Mouse (Mus musculus) liver, embryonic 15.5 days (tissue): Measurements from ENCODE around the gene Vamp5. TPM values are rescaled to one million over a fixed set of nuclear protein-coding genes. Genes with fewer than 3 reads are reported as not detected.

ENCODE experiments used
- ATAC-seq: fragments of 200-750 bp; cut with Nextera tagmentation; 2 replicates; pipeline ENCODE4 v1.8.0; 2017; ENCODE audit warnings: moderate number of reproducible peaks, mild to moderate bottlenecking, moderate library complexity; ENCODE audit not compliant: insufficient read depth
- H3K27ac ChIP-seq: fragments of 300-500 bp; sonication (generic); replicated peaks from 2 replicates; pipeline ENCODE4 v1.5.1; 2015; ENCODE audit warnings: mild to moderate bottlenecking, inconsistent platforms
- H3K27me3 ChIP-seq: fragments of 300-500 bp; sonication (generic); 2 replicates; pipeline ENCODE4 v1.6.1; 2015; ENCODE audit warnings: mild to moderate bottlenecking, inconsistent platforms
- H3K36me3 ChIP-seq: fragments of 300-500 bp; sonication (generic); replicated peaks from 2 replicates; pipeline ENCODE4 v1.6.1; 2015; ENCODE audit warnings: moderate library complexity, mild to moderate bottlenecking, inconsistent platforms
- H3K4me1 ChIP-seq: fragments of 300-500 bp; sonication (generic); replicated peaks from 2 replicates; pipeline ENCODE4 v1.6.1; 2015; ENCODE audit warnings: inconsistent platforms
- H3K4me2 ChIP-seq: fragments of 300-500 bp; sonication (generic); 2 replicates; pipeline ENCODE4 v1.6.1; 2015; ENCODE audit warnings: moderate library complexity, mild to moderate bottlenecking, inconsistent platforms
- H3K4me3 ChIP-seq: fragments of 300-500 bp; sonication (generic); replicated peaks from 2 replicates; pipeline ENCODE4 v1.5.1; 2015; ENCODE audit warnings: mild to moderate bottlenecking, inconsistent platforms
- H3K9ac ChIP-seq: fragments of 300-500 bp; sonication (generic); 2 replicates; pipeline ENCODE4 v1.6.1; 2015; ENCODE audit warnings: moderate library complexity, mild to moderate bottlenecking, inconsistent platforms
- H3K9me3 ChIP-seq: fragments of 300-500 bp; sonication (generic); replicated peaks from 2 replicates; pipeline ENCODE4 v1.6.1; 2016; ENCODE audit warnings: inconsistent platforms
- WGBS: fragments of 180-500 bp; shearing (Covaris S2); methylation state at CpG from one replicate; pipeline ENCODE4 v1.1.7; 2015; ENCODE audit warnings: mixed read lengths; ENCODE audit not compliant: insufficient replicate concordance; 5-methylcytosine and 5-hydroxymethylcytosine counted together
- polyA plus RNA-seq: library from polyadenylated mRNA; unstranded; fragments of >200 nt; fragmentation: Nextera tagmentation; extraction: Ambion mirVana; gene quantifications from 2 replicates; pipeline ENCODE4 v1.2.1, GENCODE M21; 2015

Gene Vamp5
- polyA plus RNA-seq, 1 experiment from 2014 or later: 67.1 TPM

GRCm38 (mm10) chr6:72340481-72340880, 39.8 kb downstream of the Vamp5 start:
- Histone ChIP-seq H3K4me2 (no peak overlapping the region), H3K36me3 (peaks cover 70% of the 10 kb centered on the region), H3K4me1 (peaks cover 41% of the 10 kb centered on the region), H3K9ac (no peak overlapping the region), H3K9me3 (no peaks in the 10 kb centered on the region), H3K27ac (no peak overlapping the region), H3K27me3 (no peaks in the 10 kb centered on the region), H3K4me3 (no peak overlapping the region)
- no peak for ATAC-seq
- WGBS: 65% methylated on average over 2 of the region's 2 CpGs

GRCm38 (mm10) chr6:72333111-72333510, 47.2 kb downstream of the Vamp5 start:
- ATAC-seq: no peak
- peaks cover 4% of the 10 kb centered on the region; the same call in 1 of the 2 replicates for H3K4me1 ChIP-seq
- H3K9ac ChIP-seq: no peak overlapping the region
- no peak overlapping the region for H3K4me3 ChIP-seq
- no peaks in the 10 kb centered on the region for H3K9me3 ChIP-seq
- no peaks in the 10 kb centered on the region for H3K27me3 ChIP-seq
- H3K4me2 ChIP-seq: no peak overlapping the region
- peaks cover 100% of the 10 kb centered on the region for H3K36me3 ChIP-seq
- 69% methylated on average over 5 of the region's 5 CpGs for WGBS
- H3K27ac ChIP-seq: no peak overlapping the region

- Histone ChIP-seq H3K4me3 (no peak overlapping the region), H3K27ac (no peak overlapping the region), H3K9ac (no peak overlapping the region), H3K4me2 (no peak overlapping the region), H3K9me3 (no peaks in the 10 kb centered on the region), H3K4me1 (peaks cover 4% of the 10 kb centered on the region), H3K27me3 (no peaks in the 10 kb centered on the region), H3K36me3 (peaks cover 100% of the 10 kb centered on the region)
- ATAC-seq: no peak
- WGBS: 77% methylated on average over 4 of the region's 4 CpGs
Observed at GRCm38 (mm10) chr6:72330133-72330532, 50.1 kb downstream of the Vamp5 start.

- no peak overlapping the region for H3K9ac ChIP-seq
- no peaks in the 10 kb centered on the region for H3K9me3 ChIP-seq
- no peak overlapping the region for H3K4me3 ChIP-seq
- peaks cover 100% of the 10 kb centered on the region for H3K36me3 ChIP-seq
- no peak overlapping the region for H3K27ac ChIP-seq
- peaks cover 12% of the 10 kb centered on the region for H3K4me1 ChIP-seq
- no peak for ATAC-seq
- WGBS: 85% methylated on average over 5 of the region's 5 CpGs
- no peak overlapping the region for H3K4me2 ChIP-seq
- H3K27me3 ChIP-seq: no peaks in the 10 kb centered on the region
Observed at GRCm38 (mm10) chr6:72329019-72329418, 51.2 kb downstream of the Vamp5 start.

GRCm38 (mm10) chr6:72326274-72326673, 54.0 kb downstream of the Vamp5 start:
- H3K4me1 ChIP-seq: peaks cover 21% of the 10 kb centered on the region
- no peaks in the 10 kb centered on the region for H3K27me3 ChIP-seq
- no peak for ATAC-seq
- 61% methylated on average over 6 of the region's 6 CpGs for WGBS
- H3K9me3 ChIP-seq: no peaks in the 10 kb centered on the region
- no peak overlapping the region for H3K4me3 ChIP-seq
- peaks cover 100% of the 10 kb centered on the region for H3K36me3 ChIP-seq
- no peak overlapping the region for H3K9ac ChIP-seq
- H3K27ac ChIP-seq: 0 out of 2 replicates have a peak overlapping the region, but pooled peaks have one; percentile 16
- H3K4me2 ChIP-seq: no peak overlapping the region

GRCm38 (mm10) chr6:72323786-72324508, 56.3 kb downstream of the Vamp5 start:
- Histone ChIP-seq H3K9ac (peak overlapping the region; percentile 28), H3K4me1 (peaks cover 24% of the 10 kb centered on the region), H3K36me3 (peaks cover 100% of the 10 kb centered on the region), H3K27ac (peak overlapping the region; percentile 85), H3K4me2 (peak overlapping the region; percentile 35), H3K4me3 (no peak overlapping the region), H3K9me3 (no peaks in the 10 kb centered on the region), H3K27me3 (no peaks in the 10 kb centered on the region)
- WGBS: 62% methylated on average over 6 of the region's 6 CpGs
- peak; percentile 98 for ATAC-seq

- Histone ChIP-seq H3K27me3 (no peaks in the 10 kb centered on the region), H3K4me2 (no peak overlapping the region), H3K4me3 (no peak overlapping the region), H3K9ac (0 out of 2 replicates have a peak overlapping the region, but pooled peaks have one; percentile 1), H3K36me3 (peaks cover 100% of the 10 kb centered on the region), H3K9me3 (no peaks in the 10 kb centered on the region), H3K27ac (peak overlapping the region; percentile 85; the same call in 1 of the 2 replicates), H3K4me1 (peaks cover 24% of the 10 kb centered on the region)
- ATAC-seq: no peak
- WGBS: 94% methylated on average over 3 of the region's 3 CpGs
Observed at GRCm38 (mm10) chr6:72322936-72323335, 57.3 kb downstream of the Vamp5 start.

- no peak for ATAC-seq
- Histone ChIP-seq H3K4me1 (peaks cover 16% of the 10 kb centered on the region), H3K4me2 (no peak overlapping the region), H3K9me3 (no peaks in the 10 kb centered on the region), H3K9ac (no peak overlapping the region), H3K27ac (no peak overlapping the region), H3K36me3 (peaks cover 90% of the 10 kb centered on the region), H3K4me3 (no peak overlapping the region), H3K27me3 (no peaks in the 10 kb centered on the region)
- WGBS: 73% methylated on average over 11 of the region's 11 CpGs
Observed at GRCm38 (mm10) chr6:72319019-72319418, 61.2 kb downstream of the Vamp5 start.

Other genes starting within 250 kb of the Vamp5 start
- gene Atoh8, start 144.9 kb downstream of the Vamp5 start, polyA plus RNA-seq: 0.88 and 0.96 TPM in 2 replicates
- gene Sftpb, start 75.9 kb downstream of the Vamp5 start, polyA plus RNA-seq: not detected in 2 replicates
- 37.3 and 38.7 TPM in 2 replicates for gene Usp39, start 35.3 kb downstream of the Vamp5 start, polyA plus RNA-seq
- gene 0610030E20Rik, start 33.2 kb downstream of the Vamp5 start, polyA plus RNA-seq: 11.6 and 14.5 TPM in 2 replicates
- gene Tmem150a, start 25.0 kb downstream of the Vamp5 start, polyA plus RNA-seq: 52.0 and 62.6 TPM in 2 replicates
- gene Rnf181, start 13.5 kb downstream of the Vamp5 start, polyA plus RNA-seq: 82.5 and 88.5 TPM in 2 replicates
- 239 and 242 TPM in 2 replicates for gene Vamp8, start 10.2 kb upstream of the Vamp5 start, polyA plus RNA-seq
- 27.5 and 29.8 TPM in 2 replicates for gene Ggcx, start 33.8 kb upstream of the Vamp5 start, polyA plus RNA-seq
- gene Mat2a, start 59.1 kb upstream of the Vamp5 start, polyA plus RNA-seq: 136 and 143 TPM in 2 replicates
- not detected in 2 replicates for gene Sh2d6, start 141.2 kb upstream of the Vamp5 start, polyA plus RNA-seq
- 20.4 and 23.8 TPM in 2 replicates for gene Capg, start 163.9 kb upstream of the Vamp5 start, polyA plus RNA-seq
- 4.2 TPM in 2 replicates for gene Elmod3, start 217.9 kb upstream of the Vamp5 start, polyA plus RNA-seq
- gene Retsat, start 218.0 kb upstream of the Vamp5 start, polyA plus RNA-seq: 17.9 and 18.2 TPM in 2 replicates
- 13.1 and 14.9 TPM in 2 replicates for gene Tgoln1, start 236.5 kb upstream of the Vamp5 start, polyA plus RNA-seq